Mouse (Mus musculus) ES-E14 (cell line): ENCODE results near the gene Gtf3c1.

Experiments used
- CHD2 ChIP-seq: IDR thresholded peaks from 2 replicates; pipeline ENCODE4 v1.6.1; 2014; ENCODE audit warnings: mild to moderate bottlenecking, low read depth, low read length, inconsistent platforms
- HCFC1 ChIP-seq: IDR thresholded peaks from 2 replicates; pipeline ENCODE4 v1.6.1; 2012; ENCODE audit warnings: low read length, inconsistent platforms, borderline replicate concordance; ENCODE audit not compliant: insufficient read depth
- ZC3H11A ChIP-seq: IDR thresholded peaks from 2 replicates; pipeline ENCODE4 v1.6.1; 2012; ENCODE audit warnings: low read depth, mild to moderate bottlenecking, inconsistent platforms, low read length, borderline replicate concordance
- ZNF384 ChIP-seq: IDR thresholded peaks from 2 replicates; pipeline ENCODE4 v1.6.1; 2012; ENCODE audit warnings: low read depth, low read length, inconsistent platforms

DNA sequence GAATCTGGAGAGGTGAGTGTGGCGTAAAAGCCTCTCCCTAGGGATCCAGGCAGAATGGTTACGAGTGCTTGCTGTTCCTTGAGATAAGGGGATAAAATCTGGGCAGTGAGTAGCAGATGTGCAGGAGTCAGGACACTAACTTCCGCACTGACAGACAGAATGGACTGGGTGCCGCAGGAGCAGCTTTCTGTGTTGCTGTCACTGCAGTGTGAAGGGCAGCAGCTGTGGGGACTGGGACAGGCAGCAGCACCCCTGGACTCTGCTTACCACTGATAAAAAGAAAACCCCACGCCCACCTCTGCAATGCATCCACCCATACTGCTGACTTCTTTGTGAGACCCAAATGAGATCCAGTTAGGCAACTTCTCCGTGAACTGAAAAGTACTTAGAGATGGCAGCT lies 36.7 kb downstream of the Gtf3c1 start:
- TF ChIP-seq ZNF384 (no peak), ZC3H11A (no peak), CHD2 (no peak), HCFC1 (no peak)
